Mouse (Mus musculus): Measurements from ENCODE around the gene Sept12. TPM values are rescaled to one million over a fixed set of nuclear protein-coding genes. Genes with fewer than 3 reads are reported as not detected.
A peak's percentile ranks its signal among the peaks of the same experiment; 100 is the strongest.

The Sept12 gene
- polyA plus RNA-seq, 2 experiments, result 0.05 TPM; not detected in 1

DNA sequence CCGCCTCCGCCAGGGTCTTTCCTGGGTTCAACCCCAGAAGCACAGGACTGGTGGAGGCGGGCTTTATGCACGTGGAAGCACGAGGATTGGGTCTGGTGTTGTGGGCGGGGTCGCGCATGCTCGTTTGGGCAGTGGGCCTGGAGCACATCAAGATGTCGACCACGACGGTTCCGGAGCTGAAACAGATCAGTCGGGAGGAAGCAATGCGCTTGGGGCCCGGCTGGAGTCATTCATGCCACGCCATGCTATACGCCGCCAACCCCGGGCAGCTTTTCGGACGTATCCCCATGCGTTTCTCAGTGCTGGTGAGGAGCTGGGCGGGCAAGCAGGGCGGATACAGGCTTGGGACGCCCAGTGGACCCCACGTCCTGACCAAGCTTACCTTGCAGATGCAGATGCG lies 58.7 kb downstream of the Sept12 start:
- Histone ChIP-seq H3K27ac (replicated peaks; ENCODE audit: low read depth, low read length) (peak overlapping the region; percentile 72), H3K4me1 (ENCODE audit: control insufficient read depth, insufficient read depth, low read length) (0 out of 2 replicates have a peak, but pooled peaks cover 5% of the 10 kb centered on the region), H3K4me2 (replicated peaks; ENCODE audit: low read depth, low read length, severe bottlenecking) (peak overlapping the region; percentile 75), H3K4me3 (replicated peaks; ENCODE audit: low read length) (peak overlapping the region; percentile 82), H3K36me3 (ENCODE audit: control insufficient read depth, insufficient read depth, low read length) (peaks cover 74% of the 10 kb centered on the region), H3K27me3 (ENCODE audit: control insufficient read depth, insufficient read depth, low read length) (no peaks in the 10 kb centered on the region), H3K9ac (ENCODE audit: low read depth, low read length, severe bottlenecking) (peak overlapping the region; percentile 85), H3K9me3 (ENCODE audit: control insufficient read depth, low read length) (no peaks in the 10 kb centered on the region)
- WGBS, result under 1% methylated on average over 28 of the region's 28 CpGs
- 0 out of 2 replicates have a peak, but pooled peaks have one; percentile 28 for TF ChIP-seq POLR2A (IDR thresholded peaks at IDR 0.05; ENCODE audit: borderline replicate concordance, extremely low read depth, insufficient read depth, insufficient read length)
- DNase-seq (ENCODE audit: low spot score) (peak; percentile 94), ATAC-seq (ENCODE audit: low FRiP score, low read depth) (peak; percentile 97)

DNA sequence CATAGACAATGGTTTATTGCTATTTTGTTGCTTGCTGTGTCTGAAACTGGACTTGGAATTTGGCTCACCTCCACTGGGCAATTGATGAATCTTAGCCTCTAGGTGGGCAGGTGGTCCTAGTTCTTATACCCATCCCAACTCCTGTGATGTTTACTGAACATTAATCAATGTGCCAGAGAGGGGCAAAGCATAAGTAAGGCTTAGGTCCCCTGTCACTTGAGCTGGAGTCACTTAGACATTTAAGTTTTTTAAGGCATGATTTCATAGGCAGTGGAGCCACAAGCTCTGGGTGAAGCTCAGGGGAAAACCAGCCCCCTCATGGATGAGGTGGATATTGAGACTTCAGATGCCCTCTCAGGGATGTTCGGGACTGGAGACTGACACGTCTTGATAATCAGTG lies 59.2 kb downstream of the Sept12 start, which contains the start of gene Nudt16l1:
Nudt16l1 (plus strand) TSS at position 301 of the 400 bp plus-strand sequence.
- H3K4me3 ChIP-seq (replicated peaks; ENCODE audit: low read length), result peak within 1 kb of the TSS; percentile 82
- peak within 1 kb of the TSS; percentile 72 for H3K27ac ChIP-seq (replicated peaks; ENCODE audit: low read depth, low read length)
- H3K4me1 ChIP-seq (ENCODE audit: control insufficient read depth, insufficient read depth, low read length), result 0 out of 2 replicates have a peak, but pooled peaks cover 5% of the 10 kb centered on the region
- H3K9ac ChIP-seq (ENCODE audit: low read depth, low read length, severe bottlenecking), result peak within 1 kb of the TSS; percentile 85
- peaks cover 74% of the 10 kb centered on the region for H3K36me3 ChIP-seq (ENCODE audit: control insufficient read depth, insufficient read depth, low read length)
- DNase-seq (ENCODE audit: low spot score), result no peak
- ATAC-seq (ENCODE audit: low FRiP score, low read depth), result no peak
- no peak for TF ChIP-seq POLR2A (IDR thresholded peaks at IDR 0.05; ENCODE audit: borderline replicate concordance, extremely low read depth, insufficient read depth, insufficient read length)
- no peaks in the 10 kb centered on the region for H3K27me3 ChIP-seq (ENCODE audit: control insufficient read depth, insufficient read depth, low read length)
- no peaks in the 10 kb centered on the region for H3K9me3 ChIP-seq (ENCODE audit: control insufficient read depth, low read length)
- H3K4me2 ChIP-seq (replicated peaks; ENCODE audit: low read depth, low read length, severe bottlenecking), result peak within 1 kb of the TSS; percentile 75
- 9% methylated on average over 2 of the region's 2 CpGs for whole genome bisulfite sequencing

DNA sequence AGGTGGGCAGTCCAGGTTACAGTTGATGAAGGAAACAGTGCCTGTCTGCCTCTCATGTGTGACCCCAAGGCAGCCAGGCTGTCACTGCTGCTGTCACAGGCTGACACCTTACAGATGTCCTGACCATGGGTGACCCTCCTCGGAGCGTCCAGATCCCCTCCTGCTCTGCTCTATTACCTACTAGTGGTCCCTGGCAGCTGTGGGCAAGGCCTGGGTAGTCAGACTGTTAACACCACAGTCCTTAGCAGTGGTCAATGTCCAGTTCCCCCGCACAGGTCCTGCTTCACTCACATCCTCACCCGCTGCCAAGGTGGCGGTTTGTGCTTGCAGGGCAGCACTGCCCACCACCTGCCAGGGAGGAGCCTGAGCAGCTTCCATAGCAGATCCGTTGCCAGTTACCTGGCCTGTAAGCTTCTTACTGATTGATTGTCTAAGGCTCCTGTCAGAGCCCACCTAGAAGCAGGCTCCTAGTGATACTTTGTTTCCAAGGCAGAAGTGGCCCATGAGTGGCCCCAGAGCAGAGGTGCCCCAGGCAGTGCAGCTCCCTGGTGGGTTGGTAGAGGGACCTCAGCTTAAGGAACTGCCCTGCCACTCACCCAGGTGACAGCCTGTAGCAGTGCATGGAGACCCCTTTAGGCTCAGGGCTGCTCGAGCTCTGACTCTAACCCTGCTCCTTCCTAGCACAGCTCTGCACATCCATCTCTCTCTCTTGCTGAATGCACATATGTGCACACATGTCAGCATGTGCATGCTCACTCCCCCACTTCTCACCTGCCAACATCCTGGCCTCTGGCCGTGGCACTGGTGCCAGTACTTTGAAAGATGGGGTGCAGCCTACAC lies 60.1 kb downstream of the Sept12 start:
- Histone ChIP-seq H3K4me3 (replicated peaks; ENCODE audit: low read length) (no peak overlapping the region), H3K27ac (replicated peaks; ENCODE audit: low read depth, low read length) (no peak overlapping the region), H3K27me3 (ENCODE audit: control insufficient read depth, insufficient read depth, low read length) (no peaks in the 10 kb centered on the region), H3K4me2 (replicated peaks; ENCODE audit: low read depth, low read length, severe bottlenecking) (no peak overlapping the region), H3K36me3 (ENCODE audit: control insufficient read depth, insufficient read depth, low read length) (peaks cover 73% of the 10 kb centered on the region), H3K4me1 (ENCODE audit: control insufficient read depth, insufficient read depth, low read length) (0 out of 2 replicates have a peak, but pooled peaks cover 5% of the 10 kb centered on the region), H3K9ac (ENCODE audit: low read depth, low read length, severe bottlenecking) (no peak overlapping the region), H3K9me3 (ENCODE audit: control insufficient read depth, low read length) (no peaks in the 10 kb centered on the region)
- DNase-seq (ENCODE audit: low spot score), result no peak
- 91% methylated on average over 8 of the region's 8 CpGs for WGBS
- no peak for ATAC-seq (ENCODE audit: low FRiP score, low read depth)
- TF ChIP-seq POLR2A (IDR thresholded peaks at IDR 0.05; ENCODE audit: borderline replicate concordance, extremely low read depth, insufficient read depth, insufficient read length), result no peak

Other genes starting within 250 kb of the Sept12 start
- gene Cdip1, start 207.6 kb downstream of the Sept12 start, polyA plus RNA-seq (2012; rRNA removed), result 84.8 and 110 TPM in 2 replicates
- 80.8 and 81.2 TPM in 2 replicates for gene Cdip1, start 207.6 kb downstream of the Sept12 start, polyA plus RNA-seq (2014; fragmentation: Nextera tagmentation; extraction: Ambion mirVana)
- not detected in 2 replicates for gene 4930562C15Rik, start 162.4 kb downstream of the Sept12 start, polyA plus RNA-seq (2012; rRNA removed)
- 0.37 and 0.70 TPM in 2 replicates for gene 4930562C15Rik, start 162.4 kb downstream of the Sept12 start, polyA plus RNA-seq (2014; fragmentation: Nextera tagmentation; extraction: Ambion mirVana)
- gene Ubald1, start 117.5 kb downstream of the Sept12 start, polyA plus RNA-seq (2012; rRNA removed), result 32.5 and 42.3 TPM in 2 replicates
- gene Ubald1, start 117.5 kb downstream of the Sept12 start, polyA plus RNA-seq (2014; fragmentation: Nextera tagmentation; extraction: Ambion mirVana), result 42.0 and 44.3 TPM in 2 replicates
- gene Mgrn1, start 111.6 kb downstream of the Sept12 start, polyA plus RNA-seq (2012; rRNA removed), result 101 and 132 TPM in 2 replicates
- gene Mgrn1, start 111.6 kb downstream of the Sept12 start, polyA plus RNA-seq (2014; fragmentation: Nextera tagmentation; extraction: Ambion mirVana), result 87.7 and 92.7 TPM in 2 replicates
- 127 and 140 TPM in 2 replicates for gene Nudt16l1, start 59.1 kb downstream of the Sept12 start, polyA plus RNA-seq (2012; rRNA removed)
- gene Nudt16l1, start 59.1 kb downstream of the Sept12 start, polyA plus RNA-seq (2014; fragmentation: Nextera tagmentation; extraction: Ambion mirVana), result 172 and 178 TPM in 2 replicates
- 106 and 108 TPM in 2 replicates for gene Anks3, start 33.6 kb downstream of the Sept12 start, polyA plus RNA-seq (2012; rRNA removed)
- 59.3 and 67.9 TPM in 2 replicates for gene Anks3, start 33.6 kb downstream of the Sept12 start, polyA plus RNA-seq (2014; fragmentation: Nextera tagmentation; extraction: Ambion mirVana)
- gene Smim22, start 9.4 kb upstream of the Sept12 start, polyA plus RNA-seq (2012; rRNA removed), result 2.9 and 3.5 TPM in 2 replicates
- gene Smim22, start 9.4 kb upstream of the Sept12 start, polyA plus RNA-seq (2014; fragmentation: Nextera tagmentation; extraction: Ambion mirVana), result 4.2 and 4.5 TPM in 2 replicates
- 64.5 and 81.5 TPM in 2 replicates for gene Rogdi, start 15.7 kb upstream of the Sept12 start, polyA plus RNA-seq (2012; rRNA removed)
- gene Rogdi, start 15.7 kb upstream of the Sept12 start, polyA plus RNA-seq (2014; fragmentation: Nextera tagmentation; extraction: Ambion mirVana), result 50.1 and 56.7 TPM in 2 replicates
- gene Glyr1, start 52.0 kb upstream of the Sept12 start, polyA plus RNA-seq (2012; rRNA removed), result 121 and 127 TPM in 2 replicates
- gene Glyr1, start 52.0 kb upstream of the Sept12 start, polyA plus RNA-seq (2014; fragmentation: Nextera tagmentation; extraction: Ambion mirVana), result 87.9 and 102 TPM in 2 replicates
- 37.9 and 46.9 TPM in 2 replicates for gene Ubn1, start 52.2 kb upstream of the Sept12 start, polyA plus RNA-seq (2012; rRNA removed)
- gene Ubn1, start 52.2 kb upstream of the Sept12 start, polyA plus RNA-seq (2014; fragmentation: Nextera tagmentation; extraction: Ambion mirVana), result 25.7 and 29.0 TPM in 2 replicates
- 8.9 and 15.6 TPM in 2 replicates for gene Ppl, start 134.6 kb upstream of the Sept12 start, polyA plus RNA-seq (2012; rRNA removed)
- gene Ppl, start 134.6 kb upstream of the Sept12 start, polyA plus RNA-seq (2014; fragmentation: Nextera tagmentation; extraction: Ambion mirVana), result 23.5 and 33.7 TPM in 2 replicates
- gene Sec14l5, start 149.3 kb upstream of the Sept12 start, polyA plus RNA-seq (2012; rRNA removed), result 0.45 and 0.61 TPM in 2 replicates
- gene Sec14l5, start 149.3 kb upstream of the Sept12 start, polyA plus RNA-seq (2014; fragmentation: Nextera tagmentation; extraction: Ambion mirVana), result 0.10 and 0.12 TPM in 2 replicates
- 16.3 and 23.2 TPM in 2 replicates for gene Nagpa, start 206.2 kb upstream of the Sept12 start, polyA plus RNA-seq (2012; rRNA removed)
- 17.0 and 17.2 TPM in 2 replicates for gene Nagpa, start 206.2 kb upstream of the Sept12 start, polyA plus RNA-seq (2014; fragmentation: Nextera tagmentation; extraction: Ambion mirVana)
- 2.9 and 3.0 TPM in 2 replicates for gene AU021092, start 224.4 kb upstream of the Sept12 start, polyA plus RNA-seq (2012; rRNA removed)
- 2.5 and 2.9 TPM in 2 replicates for gene AU021092, start 224.4 kb upstream of the Sept12 start, polyA plus RNA-seq (2014; fragmentation: Nextera tagmentation; extraction: Ambion mirVana)
- 59.0 and 66.7 TPM in 2 replicates for gene Alg1, start 235.8 kb upstream of the Sept12 start, polyA plus RNA-seq (2012; rRNA removed)
- 34.8 and 36.0 TPM in 2 replicates for gene Alg1, start 235.8 kb upstream of the Sept12 start, polyA plus RNA-seq (2014; fragmentation: Nextera tagmentation; extraction: Ambion mirVana)

Data from limb, embryonic 14.5 days (tissue).